Mouse (Mus musculus): ENCODE measurements around the gene Itih1.

DNA sequence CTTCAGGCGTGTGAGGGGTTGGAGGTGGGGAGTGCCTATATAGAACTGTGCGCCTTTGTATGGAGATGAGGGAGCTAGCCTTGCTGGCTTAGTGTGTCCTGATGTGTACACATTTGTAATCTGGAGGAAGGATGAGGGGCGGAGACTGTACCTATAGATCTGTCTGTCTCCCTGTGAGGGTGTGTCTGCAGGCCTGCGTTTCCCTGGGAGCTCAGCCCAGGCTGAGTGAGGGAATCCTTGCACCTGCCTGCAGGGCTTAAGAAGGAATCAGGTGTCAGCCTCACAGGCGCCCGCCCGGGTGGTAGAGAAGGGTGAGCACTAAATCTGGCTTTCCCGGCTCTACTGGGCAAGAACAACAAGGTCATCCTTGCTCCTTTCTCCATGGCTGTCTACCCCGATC is 63.3 kb downstream of the Itih1 start:
- no peak for TF ChIP-seq CTCF (IDR thresholded peaks at IDR 0.05; ENCODE audit: low read depth)
- TF ChIP-seq EP300 (IDR thresholded peaks at IDR 0.05; ENCODE audit: low read depth), result no peak

Data from liver, postnatal 0 days (tissue).